Mouse (Mus musculus) erythroblast, embryonic 14.5 days (primary cell): ENCODE results near the gene Tgm1.
"Not testable (repeated sequence)": the region's sequence is repeated elsewhere in the genome, so short reads cannot be mapped to it uniquely, and the experiment has no call there.

ENCODE experiments used
- GATA1 ChIP-seq: IDR thresholded peaks from 2 replicates; pipeline ENCODE4 v1.6.1; 2012; ENCODE audit warnings: low read length, inconsistent platforms, mixed read lengths
- TAL1 ChIP-seq: IDR thresholded peaks from 3 replicates; pipeline ENCODE4 v1.6.1; 2012; ENCODE audit warnings: low read length, inconsistent platforms, mixed read lengths

DNA sequence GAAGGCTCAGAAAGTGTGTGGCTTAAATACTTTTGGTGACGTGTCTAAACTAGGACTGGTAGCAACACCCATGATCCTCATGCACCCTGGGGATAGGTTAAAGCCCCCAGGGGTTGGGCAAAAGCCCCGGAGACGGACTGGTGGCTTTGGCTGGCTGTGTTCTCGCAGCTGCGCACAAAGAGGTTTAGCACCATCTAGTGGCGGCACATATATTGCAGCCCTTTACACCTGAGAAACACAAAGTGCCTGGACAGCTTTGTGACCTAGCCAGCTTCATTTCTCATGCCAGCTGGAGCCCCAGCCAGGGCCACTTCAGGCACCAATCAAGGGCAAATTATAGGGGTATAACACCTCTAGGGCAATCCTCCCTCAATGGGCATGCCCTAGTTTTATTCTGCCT lies 46.4 kb upstream of the Tgm1 start:
- TF ChIP-seq GATA1, TAL1: not testable (repeated sequence)
